Mouse (Mus musculus): ENCODE results near the gene Gramd1b.

Gene Gramd1b

DNA sequence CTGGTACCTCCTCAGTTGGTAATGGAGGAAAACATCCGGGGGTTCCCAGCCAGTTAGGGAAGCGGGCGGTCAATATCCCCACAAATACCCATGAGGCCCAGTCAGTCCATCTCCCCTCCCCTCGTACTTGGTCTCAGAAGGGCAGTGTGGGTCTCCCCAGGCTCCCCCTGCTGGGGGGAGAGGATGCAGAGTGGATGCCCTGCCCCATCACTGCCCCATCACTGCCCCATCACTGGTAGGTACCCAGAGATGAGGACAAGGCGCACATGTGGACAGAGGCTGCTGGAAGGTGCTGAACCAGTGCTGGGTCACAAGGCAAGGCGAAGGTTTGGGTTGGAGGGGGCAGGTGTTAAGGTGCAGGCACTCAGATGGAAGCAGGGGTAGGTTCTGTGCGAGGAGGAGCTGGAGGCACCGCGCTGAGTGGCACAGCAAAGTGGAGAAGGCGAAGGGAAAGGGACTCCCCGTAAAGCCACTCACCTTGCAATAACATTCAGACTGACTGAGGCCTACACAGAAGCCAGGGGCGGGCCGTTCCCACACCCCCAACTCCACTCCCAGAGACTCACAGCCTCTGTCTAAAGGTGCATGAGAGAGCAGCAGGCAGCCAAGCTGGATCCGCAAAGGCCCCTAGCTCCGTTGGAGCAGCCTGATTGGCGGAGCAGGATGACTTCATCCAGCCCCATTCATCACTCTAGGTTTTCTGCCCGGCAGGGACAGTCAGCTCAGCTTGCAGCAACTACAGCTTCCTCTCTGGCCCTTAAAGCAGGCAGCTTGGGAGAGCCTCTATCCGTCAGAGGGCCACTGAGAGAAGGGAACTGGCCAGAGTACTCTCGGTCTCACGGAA lies 139.1 kb downstream of the Gramd1b start:
- no peak for DNase-seq

DNA sequence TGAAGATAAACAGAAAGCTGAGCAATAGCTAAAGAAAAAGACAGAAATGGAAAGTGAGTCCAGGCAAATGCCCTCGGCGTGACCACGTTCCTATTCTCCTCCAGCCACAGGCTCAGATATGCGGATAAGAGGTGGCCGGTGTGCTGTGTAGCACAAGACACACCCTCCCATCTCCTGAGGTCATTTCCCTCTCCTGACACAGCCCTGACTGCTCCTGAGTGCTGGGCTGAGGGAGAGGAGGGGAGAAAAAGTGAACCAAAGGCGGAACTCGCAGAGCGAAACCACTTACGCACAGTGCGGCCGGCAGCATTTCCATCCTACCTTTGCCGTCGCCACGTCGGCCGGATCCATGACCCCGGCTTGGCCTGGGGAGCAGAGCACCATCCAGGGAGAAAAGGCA lies 139.8 kb downstream of the Gramd1b start:
- no peak for DNase-seq

DNA sequence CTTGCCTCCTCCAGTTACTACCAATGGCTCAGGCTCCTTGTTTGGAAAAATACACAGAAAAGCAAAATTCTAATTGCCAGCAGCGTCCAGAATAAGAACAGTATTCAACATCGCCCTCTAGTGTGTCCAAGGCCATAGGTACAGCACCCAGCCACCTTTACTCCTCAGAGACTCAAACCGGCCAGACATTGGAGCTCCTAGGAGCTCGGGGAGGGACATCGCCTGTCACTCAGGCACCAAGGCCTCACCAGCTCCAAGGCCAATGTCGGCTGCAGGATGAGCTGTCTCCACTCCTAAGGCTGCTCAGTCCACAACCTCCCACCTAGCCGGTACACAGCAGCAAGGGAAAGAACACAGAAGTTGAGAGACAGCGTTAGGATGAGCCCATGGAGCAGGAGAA lies 140.3 kb downstream of the Gramd1b start:
- DNase-seq: no peak

DNA sequence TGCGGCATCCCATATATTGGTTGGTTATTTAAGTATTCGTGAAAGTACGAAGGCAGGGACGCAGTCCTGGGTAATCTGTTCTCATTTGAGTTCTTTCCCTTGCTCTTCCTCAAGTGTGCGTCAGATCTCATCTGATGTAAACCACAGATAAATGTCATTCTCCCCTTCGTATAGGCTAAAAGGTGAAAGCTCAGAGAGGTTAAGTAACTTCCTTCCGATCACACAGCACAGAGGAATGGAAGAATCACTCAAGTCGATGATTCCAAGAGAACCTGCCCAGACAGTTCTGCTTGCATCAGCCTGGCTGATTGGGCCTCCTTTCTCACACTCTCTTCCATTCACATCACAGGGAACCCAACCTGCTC lies 140.8 kb downstream of the Gramd1b start:
- DNase-seq: no peak

DNA sequence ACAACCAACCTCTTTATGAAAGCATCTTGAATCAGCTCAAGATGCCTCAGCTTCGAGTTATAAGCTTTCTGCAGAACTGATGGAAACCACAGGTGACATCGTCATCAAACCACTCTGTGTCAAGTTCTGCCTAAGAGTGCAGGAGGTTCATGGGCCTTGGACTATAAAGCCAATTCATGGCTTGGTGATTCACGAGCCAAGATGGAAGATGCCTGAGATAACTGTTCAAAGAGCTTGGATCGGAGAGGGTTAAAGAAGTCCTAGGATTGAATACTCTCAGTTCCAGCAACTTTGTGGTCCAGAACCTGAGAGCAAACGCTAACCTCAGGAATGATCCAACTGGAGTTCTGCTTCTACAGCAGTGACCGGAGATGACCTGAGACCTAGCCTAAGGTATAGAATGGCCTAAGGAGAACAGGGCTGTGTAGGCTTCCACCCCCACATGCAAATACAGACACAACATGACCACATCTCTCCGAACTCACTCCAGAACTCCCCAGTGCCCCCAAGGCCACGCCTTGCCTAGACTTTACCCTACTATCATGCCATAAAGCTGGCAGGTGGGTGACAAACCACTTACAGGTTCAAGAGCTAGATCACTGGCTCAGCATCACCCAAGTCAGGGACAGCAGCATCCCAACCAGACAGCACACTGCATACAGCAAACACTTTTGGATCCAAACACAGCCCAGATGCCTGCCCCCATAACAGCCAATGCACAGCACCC lies 141.4 kb downstream of the Gramd1b start:
- DNase-seq: no peak

DNA sequence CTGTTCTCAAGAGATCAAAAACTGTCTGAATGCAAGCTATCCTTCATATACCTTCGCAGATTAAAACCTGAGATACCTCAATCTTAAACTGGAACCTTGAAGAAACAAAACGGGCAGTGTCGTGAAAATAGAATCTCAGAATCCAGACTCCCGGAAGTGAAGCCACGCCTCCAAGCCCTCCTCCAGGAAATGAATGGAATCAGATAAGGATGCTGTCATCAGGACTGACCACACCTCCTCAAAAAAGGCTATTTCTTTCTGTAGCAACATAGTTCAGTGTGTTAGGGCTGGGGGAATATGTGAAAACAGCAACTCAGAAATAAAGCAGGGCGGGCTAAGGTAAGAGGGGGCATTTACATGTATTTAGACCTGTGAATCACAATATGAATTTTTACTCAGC lies 142.0 kb downstream of the Gramd1b start:
- no peak for DNase-seq

DNA sequence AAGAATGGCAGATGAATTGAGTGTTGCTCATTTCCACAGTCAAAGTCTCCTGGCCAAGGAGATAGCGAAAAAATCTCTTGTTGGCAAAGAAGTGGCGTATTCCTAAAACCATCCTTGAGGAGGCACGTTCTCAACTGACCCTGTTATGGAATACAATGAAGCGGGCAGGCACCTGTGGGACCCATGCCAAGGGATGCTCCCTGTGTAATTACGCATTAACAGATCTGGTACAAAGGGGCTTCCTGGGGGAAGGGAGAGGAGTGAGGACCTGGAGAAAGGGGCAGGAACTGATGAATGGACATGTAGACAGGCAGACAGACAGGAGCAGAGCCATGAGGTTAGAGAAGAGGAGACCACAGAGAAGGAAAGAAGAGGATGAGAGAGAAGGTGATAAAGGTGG lies 146.4 kb downstream of the Gramd1b start:
- no peak for DNase-seq

DNA sequence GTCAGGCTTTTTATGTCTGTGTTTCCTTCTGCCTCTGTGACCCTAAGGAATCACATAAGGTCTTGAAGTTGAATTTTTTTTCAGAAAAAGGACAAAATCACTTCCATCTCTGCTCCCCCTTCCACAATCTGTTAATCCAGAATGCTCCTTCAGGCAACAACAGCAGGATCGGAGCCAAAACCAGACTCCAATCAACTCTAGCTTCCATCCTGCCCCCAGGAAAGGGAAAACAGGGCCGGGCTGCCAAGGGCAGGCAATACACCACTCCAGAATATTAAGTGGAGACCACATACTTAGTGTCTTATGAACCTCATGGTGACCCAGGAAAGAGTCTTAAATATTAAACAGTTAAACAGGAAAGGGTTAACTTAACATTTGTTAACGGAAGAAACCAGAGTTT lies 148.7 kb downstream of the Gramd1b start:
- no peak for DNase-seq

DNA sequence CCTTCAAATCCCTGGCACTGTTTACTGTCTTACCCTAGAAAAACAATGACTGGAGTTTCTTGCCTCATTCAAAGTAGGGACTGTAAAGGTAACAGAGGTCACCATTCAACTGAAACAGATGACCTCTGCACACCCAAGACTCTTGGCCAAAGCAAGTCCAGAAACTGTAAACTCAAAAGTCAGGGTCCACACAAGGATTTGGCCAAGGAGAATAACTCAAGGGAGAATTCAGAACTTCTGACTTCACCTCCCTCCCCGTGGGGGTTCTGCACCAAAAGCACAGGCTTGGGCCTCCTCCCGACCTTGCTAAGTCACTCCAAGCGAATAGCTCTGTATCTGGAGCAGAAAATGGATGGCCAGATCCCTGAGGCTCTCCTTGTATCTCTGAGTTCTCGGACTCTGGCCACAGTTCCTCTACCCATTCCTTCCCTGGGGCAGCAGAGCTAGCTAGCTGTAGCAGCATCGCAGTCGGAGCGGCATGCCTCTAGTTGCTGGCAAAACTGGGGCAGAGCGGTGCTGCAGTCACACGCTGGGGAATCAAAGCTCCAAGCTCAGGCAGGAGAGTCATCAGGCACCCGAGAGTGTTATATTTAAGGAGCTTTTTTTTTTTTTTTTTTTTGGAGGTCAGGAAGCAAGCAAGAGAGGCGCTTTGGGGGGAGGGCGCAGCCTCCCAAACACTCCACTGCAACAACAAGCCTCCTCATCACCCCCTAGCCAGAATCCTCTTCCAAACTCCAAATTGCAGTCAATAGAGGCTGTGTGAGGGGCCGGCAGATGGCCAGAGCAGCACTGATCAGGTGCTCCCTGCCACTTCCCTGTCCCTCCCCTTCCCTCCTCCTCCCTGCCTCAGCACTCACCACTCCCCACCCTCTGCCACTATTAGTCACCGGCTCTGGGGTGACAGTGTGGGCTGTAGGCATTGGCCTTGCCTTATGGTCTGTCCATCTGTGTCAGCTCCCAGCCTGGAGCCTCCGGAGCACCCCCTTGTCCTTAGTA lies 149.5 kb downstream of the Gramd1b start:
- DNase-seq: no peak

DNA sequence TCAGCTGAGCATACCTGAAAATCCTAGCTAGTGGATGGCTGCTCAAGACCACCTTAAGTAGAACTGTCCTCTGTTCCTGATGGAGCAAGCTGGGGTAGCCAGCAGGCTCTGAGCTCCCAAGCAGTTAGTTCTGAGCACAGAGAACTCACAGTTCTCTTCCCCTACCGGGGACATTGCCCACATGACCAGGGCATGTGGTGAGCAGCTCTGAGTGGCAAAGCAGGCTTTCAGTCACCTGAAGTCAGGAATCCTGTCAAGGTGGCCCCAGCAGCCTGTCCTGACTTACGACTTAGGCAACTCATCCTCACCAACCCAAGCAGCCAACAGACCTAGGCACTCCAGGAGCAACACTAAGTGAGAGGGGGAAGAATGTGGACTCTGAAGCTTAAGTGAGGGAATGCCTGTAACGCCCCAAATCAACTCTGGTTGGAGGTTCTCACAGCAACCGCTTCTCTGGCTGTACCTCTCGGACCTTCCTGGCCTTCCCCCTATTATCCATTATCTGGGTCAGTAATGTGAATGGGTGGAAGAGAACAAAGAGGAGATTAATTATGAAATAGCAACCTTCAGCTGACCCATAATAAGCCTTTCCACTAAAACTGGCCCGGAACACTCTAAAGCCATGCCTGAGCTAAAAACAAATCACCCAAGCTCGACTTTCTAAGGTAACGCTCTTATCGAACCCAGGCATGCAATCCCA lies 154.3 kb downstream of the Gramd1b start:
- no peak for DNase-seq

DNA sequence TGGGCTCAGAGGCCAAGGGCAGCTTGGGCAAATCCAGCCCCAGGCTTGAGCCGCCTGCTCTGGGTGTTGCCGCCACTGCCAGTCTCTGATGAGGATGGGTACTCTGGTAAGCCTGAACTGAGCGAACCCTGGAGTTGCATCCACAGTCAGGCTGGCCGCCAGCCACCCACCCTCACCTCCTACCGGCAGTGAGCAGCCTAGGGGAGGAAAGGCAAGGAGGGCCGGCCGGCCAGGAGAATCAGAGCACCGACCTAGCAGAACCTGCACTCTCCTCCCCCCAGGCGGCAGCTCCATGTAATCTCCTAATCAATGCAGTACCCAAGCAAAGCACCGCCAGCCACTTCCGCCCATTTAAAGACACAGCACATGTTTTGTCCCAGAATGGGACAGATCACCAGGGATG lies 155.0 kb downstream of the Gramd1b start:
- no peak for DNase-seq

DNA sequence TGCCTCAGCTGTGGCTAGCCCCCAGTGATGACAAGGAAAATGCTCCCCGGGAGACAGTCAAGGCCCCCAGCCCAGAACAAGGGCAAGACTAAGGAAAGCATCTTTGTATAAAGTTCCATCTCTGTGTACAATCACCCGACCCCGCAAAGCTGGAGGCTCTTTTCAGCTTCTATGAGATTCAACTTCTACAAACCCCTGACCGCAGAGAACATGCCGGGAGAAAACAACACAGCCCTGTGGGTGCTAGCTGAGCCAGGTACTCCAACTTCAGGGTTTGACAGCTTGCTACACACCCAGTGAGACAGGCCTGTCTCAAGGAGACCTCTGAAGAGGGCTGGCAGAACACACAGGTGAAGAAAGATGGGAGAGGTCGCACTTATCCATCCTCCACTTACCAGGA lies 155.7 kb downstream of the Gramd1b start:
- DNase-seq: no peak

DNA sequence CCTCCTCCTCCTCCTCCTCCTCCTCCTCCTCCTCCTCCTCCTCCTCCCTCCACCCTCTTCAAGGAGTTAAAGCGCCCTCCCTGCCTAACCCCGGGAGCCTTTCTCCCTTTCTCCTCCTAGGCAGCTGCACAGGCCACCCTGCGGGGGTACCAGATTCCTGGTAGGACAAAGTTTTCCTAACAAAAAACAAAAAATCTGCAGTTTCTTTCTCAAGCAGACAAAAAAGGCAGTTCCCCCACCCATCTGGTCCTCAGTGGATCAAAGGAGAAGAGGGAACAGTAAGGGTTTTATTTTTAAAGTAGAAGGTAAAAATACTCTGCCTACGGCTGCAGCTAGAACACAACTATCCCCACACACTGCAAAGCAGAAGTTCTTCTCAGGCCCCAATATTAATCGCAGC lies 156.2 kb downstream of the Gramd1b start:
- DNase-seq: no peak

DNA sequence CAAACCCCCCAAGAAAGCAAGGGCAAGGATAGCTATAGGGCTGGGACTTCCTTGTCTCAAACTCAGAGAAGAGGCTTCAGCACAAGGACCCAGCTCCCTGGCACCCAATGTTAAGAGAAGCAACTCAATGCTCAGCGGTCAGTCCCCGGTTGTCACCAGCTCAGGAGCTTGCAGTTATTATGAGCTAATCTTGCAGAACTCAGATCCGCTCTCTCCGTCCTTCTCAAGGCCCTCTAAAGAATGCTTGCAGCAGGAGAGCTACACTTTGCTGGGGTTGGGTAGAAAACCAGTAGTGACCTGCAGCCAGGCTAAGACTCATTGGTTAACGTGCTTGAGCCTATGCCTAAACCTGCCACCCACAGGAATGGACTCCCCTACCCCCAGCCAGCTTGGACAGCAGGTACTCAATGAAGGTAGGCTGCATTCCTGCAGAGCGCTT lies 156.6 kb downstream of the Gramd1b start:
- DNase-seq: no peak

DNA sequence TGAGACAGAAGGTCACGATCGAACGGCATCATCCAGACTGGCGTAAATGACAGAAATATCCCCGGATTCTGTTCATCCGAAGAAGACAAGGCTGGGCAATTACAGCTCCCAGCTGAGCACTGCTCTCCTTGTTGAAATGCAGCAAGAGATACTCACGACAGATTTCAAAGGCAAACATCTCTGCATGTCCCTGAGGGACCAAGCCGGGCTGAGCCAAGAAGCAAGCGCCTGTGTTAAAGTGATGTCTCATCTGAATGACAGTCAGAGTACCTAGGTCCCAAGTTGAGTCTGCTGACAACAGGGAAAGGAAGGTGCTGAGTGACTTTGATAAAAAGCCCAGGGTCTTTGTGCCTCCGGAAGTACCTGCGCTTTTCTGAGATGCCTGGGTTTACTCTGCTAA lies 157.1 kb downstream of the Gramd1b start:
- no peak for DNase-seq

DNA sequence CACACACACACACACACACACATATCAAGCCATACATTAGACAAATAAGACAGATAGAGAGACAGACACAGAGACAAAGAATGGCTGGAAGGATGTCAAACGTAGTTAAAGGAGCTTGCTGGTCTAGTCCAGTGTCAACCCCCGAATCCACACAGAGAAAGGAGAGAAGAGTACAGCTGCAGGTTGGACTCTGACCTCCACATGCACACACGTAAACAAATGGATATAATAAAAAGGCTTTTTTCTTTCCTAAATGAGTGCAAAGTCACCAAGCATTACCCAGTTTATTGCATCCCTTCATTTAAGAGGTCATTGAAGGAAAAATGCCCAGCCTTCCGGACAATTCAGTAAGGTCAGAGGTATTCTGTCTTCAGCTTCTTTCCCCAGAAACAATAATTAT lies 161.0 kb downstream of the Gramd1b start:
- no peak for DNase-seq

DNA sequence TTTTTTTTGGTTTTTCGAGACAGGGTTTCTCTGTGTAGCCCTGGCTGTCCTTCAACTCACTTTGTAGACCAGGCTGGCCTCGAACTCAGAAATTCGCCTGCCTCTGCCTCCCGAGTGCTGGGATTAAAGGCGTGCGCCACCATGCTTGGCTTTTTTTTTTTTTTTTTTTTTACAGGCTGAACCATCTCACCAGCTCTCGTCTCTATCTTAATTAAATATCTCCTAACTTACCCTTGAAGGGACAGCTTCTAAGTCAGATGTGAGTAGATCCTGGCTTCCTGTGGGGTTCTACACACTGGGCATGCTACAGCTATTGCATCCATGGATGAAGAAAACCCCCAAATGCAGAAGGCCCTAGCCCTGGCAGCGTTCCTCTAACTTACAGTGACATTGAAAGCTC lies 164.4 kb downstream of the Gramd1b start:
- no peak for DNase-seq

DNA sequence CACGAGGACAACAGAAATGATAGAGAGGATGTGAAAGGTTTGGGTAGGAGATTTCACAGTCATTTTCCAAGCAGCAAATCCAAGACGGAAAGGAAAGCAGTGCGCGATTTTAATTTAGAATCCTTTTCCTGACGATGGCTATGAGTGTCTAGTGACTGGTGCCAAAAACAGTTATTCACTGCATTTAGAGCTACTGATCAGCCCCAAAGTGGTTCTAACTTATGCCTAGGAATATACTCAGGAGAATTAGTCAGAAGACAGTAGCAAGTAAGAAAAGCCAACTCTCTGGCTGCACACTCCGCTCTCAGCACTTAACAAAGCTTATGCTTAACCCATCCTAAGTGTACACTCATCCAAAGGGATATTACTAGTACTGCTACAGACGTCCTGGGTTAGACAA lies 166.9 kb downstream of the Gramd1b start:
- no peak for DNase-seq

DNA sequence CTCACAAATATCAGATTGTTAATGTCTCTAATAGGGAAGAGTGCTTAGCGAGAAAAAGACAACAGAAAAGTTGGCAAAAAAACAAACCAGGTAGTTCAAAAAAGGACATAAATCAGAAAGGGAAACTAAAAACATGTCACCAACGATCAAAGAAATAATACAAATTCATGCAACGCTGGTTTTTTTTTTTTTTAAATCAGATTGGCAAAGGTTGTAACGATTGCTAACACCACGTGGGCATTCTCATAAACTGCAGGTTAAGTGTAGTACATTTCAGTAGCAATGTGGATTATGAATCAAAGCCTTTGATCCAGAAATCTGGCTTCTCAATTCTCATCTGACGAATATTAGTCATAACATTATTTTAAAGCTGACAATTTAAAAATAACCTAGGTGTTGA lies 169.2 kb downstream of the Gramd1b start:
- DNase-seq: no peak

DNA sequence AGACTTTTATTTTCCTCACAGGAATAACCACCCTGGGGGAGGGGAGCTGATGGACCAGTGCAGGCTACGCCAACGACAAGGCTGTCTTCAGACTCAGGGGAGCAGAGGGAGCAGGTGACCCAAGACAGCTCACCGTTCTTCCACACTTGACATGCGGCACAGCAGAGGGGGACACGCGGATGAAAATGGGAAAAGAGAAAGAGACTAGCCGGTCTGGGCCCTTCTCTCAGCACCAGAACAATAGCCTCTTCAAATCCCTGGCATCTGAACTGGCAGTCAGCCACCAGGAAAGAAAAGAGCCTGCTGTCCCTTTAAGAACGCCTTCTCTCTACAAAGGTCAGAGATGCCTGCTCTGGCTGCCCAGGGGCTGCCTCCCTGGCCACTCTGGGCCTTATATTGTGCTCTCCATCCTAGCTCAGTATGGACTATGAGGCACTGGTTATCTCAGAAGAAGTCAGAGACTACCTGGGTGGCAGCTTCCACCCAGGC lies 172.7 kb downstream of the Gramd1b start:
- no peak for DNase-seq

DNA sequence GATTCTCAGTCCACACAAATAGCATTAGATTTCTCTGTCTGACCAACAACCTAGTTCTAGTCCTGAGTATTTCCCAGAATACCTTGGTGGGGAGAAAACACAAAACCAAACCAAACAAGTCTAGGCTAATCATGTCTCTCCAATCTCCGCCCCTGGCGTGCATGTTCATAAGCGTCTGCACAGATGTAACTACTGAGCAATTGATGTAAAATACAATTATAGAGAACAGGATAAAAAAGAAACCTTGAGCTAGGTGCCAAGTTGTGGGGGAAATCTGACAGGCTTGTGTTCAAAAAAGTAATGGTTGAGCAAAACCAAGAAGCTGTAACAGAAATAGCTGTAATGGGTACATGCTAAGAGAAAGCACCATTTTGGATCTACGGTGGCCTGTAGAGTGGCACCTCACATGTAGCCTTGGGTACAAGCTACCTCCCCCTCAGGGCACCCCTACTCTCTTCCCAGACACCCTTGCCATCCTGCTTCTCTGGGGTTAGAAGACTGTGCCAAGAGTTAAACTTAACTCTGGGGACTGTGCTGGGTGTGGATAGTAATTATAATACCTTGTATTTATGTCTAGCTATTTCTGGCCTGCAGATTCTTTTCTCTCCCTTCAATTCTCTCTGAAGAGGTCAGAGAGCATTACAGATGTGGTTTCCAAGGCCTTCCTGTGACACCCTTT lies 174.3 kb downstream of the Gramd1b start:
- DNase-seq: no peak

DNA sequence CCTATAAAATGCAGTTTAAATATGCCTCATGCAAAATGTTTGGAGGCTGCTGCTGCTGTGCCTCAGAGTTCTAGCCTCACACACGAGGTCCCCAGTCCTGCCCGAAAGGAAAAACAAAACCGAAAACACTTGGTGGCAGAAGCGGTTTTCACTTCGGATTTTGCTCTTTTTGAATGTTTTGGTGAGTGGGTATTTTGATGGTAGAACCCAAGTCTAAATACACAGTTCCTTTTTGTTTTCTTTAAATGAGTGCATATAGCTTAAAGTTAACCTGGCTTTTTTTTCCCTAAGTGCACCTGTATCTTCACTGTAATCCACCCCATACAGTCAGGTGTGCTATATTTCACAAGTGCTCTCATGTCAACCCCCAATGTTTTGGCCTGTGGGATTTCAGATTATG lies 174.8 kb downstream of the Gramd1b start:
- DNase-seq: no peak
